ENCODE assay signal across 28 mouse cellular contexts in genomic region chr19:14853416-14853815, GRCm38 (mm10).
"Had no signal": no experiment of that assay in that cellular context is flagged by ENCODE, and none has a peak within 500 bp of the region (broad histone marks: within the 10 kb centered on the region; RNA-seq: fewer than 3 reads in every experiment).

No protein-coding gene starts in this region.

- H3K9ac ChIP-seq: embryonic facial prominence, embryonic 12.5 days; embryonic facial prominence, embryonic 13.5 days; embryonic facial prominence, embryonic 15.5 days; forebrain, embryonic 12.5 days; forebrain, embryonic 13.5 days; forebrain, embryonic 15.5 days; forebrain, postnatal 0 days had no signal

- H3K4me3 ChIP-seq: embryonic facial prominence, embryonic 12.5 days; embryonic facial prominence, embryonic 13.5 days; embryonic facial prominence, embryonic 15.5 days; erythroblast, embryonic 14.5 days; forebrain, embryonic 10.5 days; forebrain, embryonic 12.5 days; forebrain, embryonic 13.5 days; forebrain, embryonic 15.5 days; gastrocnemius, adult 2 months; heart, adult 2 months; heart, embryonic 10.5 days had no signal

- H3K27me3 ChIP-seq: embryonic facial prominence, embryonic 12.5 days; embryonic facial prominence, embryonic 13.5 days; embryonic facial prominence, embryonic 15.5 days; forebrain, embryonic 13.5 days; forebrain, embryonic 15.5 days had no signal

- H3K4me1 ChIP-seq: embryonic facial prominence, embryonic 13.5 days; embryonic facial prominence, embryonic 15.5 days; forebrain, embryonic 12.5 days; forebrain, embryonic 13.5 days; forebrain, embryonic 15.5 days; heart, embryonic 10.5 days had no signal

- H3K27ac ChIP-seq: embryonic facial prominence, embryonic 12.5 days; embryonic facial prominence, embryonic 13.5 days; embryonic facial prominence, embryonic 15.5 days; forebrain, embryonic 10.5 days; forebrain, embryonic 12.5 days; forebrain, embryonic 13.5 days; forebrain, embryonic 15.5 days; gastrocnemius, adult 2 months; heart, adult 2 months; heart, embryonic 10.5 days had no signal

- H3K9me3 ChIP-seq: embryonic facial prominence, embryonic 12.5 days; embryonic facial prominence, embryonic 13.5 days; embryonic facial prominence, embryonic 15.5 days; forebrain, embryonic 10.5 days; forebrain, embryonic 12.5 days; forebrain, embryonic 13.5 days; forebrain, embryonic 15.5 days; heart, embryonic 10.5 days had no signal

- DNase-seq: cerebellum, adult 2 months; cerebellum, adult 8-10 months; cerebellum, adult 9-10 months; cerebellum, adult 9-11 months; cerebellum, postnatal 10 days; cerebellum, postnatal 14 days; cerebellum, postnatal 25 days; cerebellum, postnatal 36 days; forebrain, postnatal 0 days; gastrocnemius, adult 2 months; gastrocnemius, postnatal 10 days; gastrocnemius, postnatal 14 days; gastrocnemius, postnatal 25 days; gastrocnemius, postnatal 36 days; heart, adult 11 months; heart, adult 18-20 months; heart, adult 2 months had no signal

- ATAC-seq: forebrain, embryonic 13.5 days; forebrain, embryonic 14.5 days; forebrain, embryonic 15.5 days; forebrain, embryonic 16.5 days; forebrain, postnatal 0 days had no signal

- H3K36me3 ChIP-seq: embryonic facial prominence, embryonic 12.5 days; embryonic facial prominence, embryonic 13.5 days; embryonic facial prominence, embryonic 15.5 days; forebrain, embryonic 10.5 days; forebrain, embryonic 12.5 days; forebrain, embryonic 15.5 days; heart, embryonic 10.5 days had no signal

- H3K4me2 ChIP-seq: embryonic facial prominence, embryonic 12.5 days; embryonic facial prominence, embryonic 13.5 days; embryonic facial prominence, embryonic 15.5 days; forebrain, embryonic 12.5 days; forebrain, embryonic 13.5 days; forebrain, embryonic 15.5 days had no signal
